Mouse (Mus musculus) retina, embryonic 14.5 days (tissue): ENCODE measurements at regions not wholly inside any gene's neighbourhood (a gene's known extent, or its start where the extent isn't known, plus 50 kb on each side); places are given as distances from the start of the nearest gene placed in this dataset.

Experiments used
- DNase-seq: peaks from one replicate; pipeline ENCODE4 v3.0.0-alpha.2; 2015; ENCODE audit warnings: low spot score

GRCm38 (mm10) chr14:81957234-81957633 is 1973.4 kb downstream of the Olfm4 start:
- no peak for DNase-seq

- no peak for DNase-seq
Measured at GRCm38 (mm10) chr14:81987806-81988205, 2003.9 kb downstream of the Olfm4 start.

GRCm38 (mm10) chr14:81988396-81988795 is 2004.5 kb downstream of the Olfm4 start:
- no peak for DNase-seq

GRCm38 (mm10) chr14:82002790-82003189 is 2018.9 kb downstream of the Olfm4 start:
- peak; percentile 14 for DNase-seq

- DNase-seq = no peak
Measured at GRCm38 (mm10) chr14:82014726-82015125, 2030.8 kb downstream of the Olfm4 start.
